Comparison of ENCODE assay signal across 8 mouse cellular contexts in the genomic region with DNA sequence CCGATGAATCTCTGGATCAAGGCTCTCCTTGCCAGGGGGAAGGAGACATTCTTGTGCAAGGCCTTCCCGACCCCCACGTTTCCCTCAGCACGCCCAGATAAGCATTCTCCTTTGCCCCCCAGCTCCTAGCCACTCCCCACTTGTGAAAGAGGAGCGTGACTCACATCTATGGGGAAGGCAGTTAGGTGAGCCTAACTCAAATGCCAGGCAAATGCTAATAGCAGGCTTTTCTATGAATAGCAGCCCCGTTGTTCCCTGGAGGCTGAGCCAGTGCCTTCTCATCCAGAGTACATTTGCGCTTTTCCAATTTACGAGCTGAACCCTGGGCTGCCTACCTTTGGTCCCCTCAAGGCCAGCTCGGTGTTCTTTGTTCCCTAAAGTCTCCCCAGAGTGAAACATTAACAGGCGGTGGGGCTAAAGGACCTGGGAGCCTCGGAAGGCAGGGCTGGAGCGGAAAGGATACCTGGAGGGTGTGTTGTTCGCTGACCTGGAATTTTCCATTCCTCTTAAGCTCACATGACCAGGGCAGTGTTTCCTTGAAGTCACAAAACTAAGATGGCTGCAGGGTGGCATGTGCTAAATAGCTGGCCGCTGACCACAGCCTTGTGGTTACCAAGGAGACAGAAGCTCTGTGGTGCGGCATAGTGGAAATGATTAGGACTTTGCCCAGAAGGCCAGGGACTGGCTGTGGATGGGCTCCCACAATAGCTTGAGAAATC.
DNase-seq lines count a peak whose midpoint lies in the region; ATAC-seq and TF ChIP-seq lines count a peak whose summit lies in the region.

No protein-coding gene starts in this region.

- WGBS in liver, embryonic 15.5 days (ENCODE audit: insufficient replicate concordance): 50% methylated on average over 15 of the region's 15 CpGs
- WGBS in stomach, postnatal 0 days: 47% methylated on average over 15 of the region's 15 CpGs

- no peaks in the 10 kb centered on the region for H3K36me3 ChIP-seq in liver, embryonic 15.5 days (replicated peaks)
- no peaks in the 10 kb centered on the region for H3K36me3 ChIP-seq in stomach, postnatal 0 days (ENCODE audit: control insufficient read depth, insufficient read depth, low read length)

- no peak overlapping the region for H3K9ac ChIP-seq in liver, embryonic 15.5 days
- no peak overlapping the region for H3K9ac ChIP-seq in stomach, postnatal 0 days (ENCODE audit: low read length)

- H3K9me3 ChIP-seq in liver, embryonic 15.5 days (replicated peaks): no peaks in the 10 kb centered on the region
- H3K9me3 ChIP-seq in stomach, postnatal 0 days (ENCODE audit: control insufficient read depth, low read length): no peaks in the 10 kb centered on the region

- no peak for TF ChIP-seq CTCF in stomach, postnatal 0 days (IDR thresholded peaks at IDR 0.05; ENCODE audit: low read depth)

- peak; percentile 63 to 89 for DNase-seq in adrenal gland, adult (ENCODE audit: inconsistent age in 2 of 2, low spot score in 1 of 2)
- DNase-seq in adrenal gland, postnatal 4 days (ENCODE audit: low spot score in 2 of 2): no peak
- peak; percentile 32 for DNase-seq in R1 (ENCODE audit: low read depth, low spot score)
- peak; percentile 97 for DNase-seq in kidney, adult 11 months
- peak; percentile 80 for DNase-seq in stomach, postnatal 0 days (ENCODE audit: low spot score)
- DNase-seq in right cerebral cortex, postnatal 10 days (ENCODE audit: low spot score in 2 of 2): no peak
- no peak for DNase-seq in cerebellum, postnatal 36 days

- peak overlapping the region; percentile 12; the same call in 1 of the 2 replicates for H3K4me2 ChIP-seq in liver, embryonic 15.5 days
- H3K4me2 ChIP-seq in stomach, postnatal 0 days (replicated peaks; ENCODE audit: low read depth): no peak overlapping the region

- H3K27me3 ChIP-seq in liver, embryonic 15.5 days: no peaks in the 10 kb centered on the region
- H3K27me3 ChIP-seq in stomach, postnatal 0 days (ENCODE audit: control insufficient read depth, insufficient read depth, low read length): no peaks in the 10 kb centered on the region

- peak overlapping the region; percentile 79 for H3K27ac ChIP-seq in liver, embryonic 15.5 days (replicated peaks)
- H3K27ac ChIP-seq in stomach, postnatal 0 days (replicated peaks): peak overlapping the region; percentile 86

- ATAC-seq in liver, embryonic 15.5 days (ENCODE audit: insufficient read depth): peak; percentile 68
- peak; percentile 74 for ATAC-seq in stomach, postnatal 0 days (ENCODE audit: low FRiP score, low TSS enrichment)

- peaks cover 23% of the 10 kb centered on the region for H3K4me1 ChIP-seq in liver, embryonic 15.5 days (replicated peaks)
- peaks cover 3% of the 10 kb centered on the region; the same call in 1 of the 2 replicates for H3K4me1 ChIP-seq in stomach, postnatal 0 days (replicated peaks; ENCODE audit: control insufficient read depth, insufficient read depth)

- H3K4me3 ChIP-seq in liver, embryonic 15.5 days (replicated peaks): no peak overlapping the region
- no peak overlapping the region for H3K4me3 ChIP-seq in stomach, postnatal 0 days (ENCODE audit: low read depth, low read length)

- no peak for TF ChIP-seq EP300 in stomach, postnatal 0 days (optimal IDR thresholded peaks at IDR 0.05)

Comparison
In these comparisons a context has a peak if more than half of its experiments do, and no peak if none do; other contexts are left out.
1. DNase-seq: peak in adrenal gland, adult (2 of 2), R1 (single experiment), kidney, adult 11 months (single experiment) and stomach, postnatal 0 days (single experiment); none in adrenal gland, postnatal 4 days (0 of 2), right cerebral cortex, postnatal 10 days (0 of 2) and cerebellum, postnatal 36 days (0 of 2).